ENCODE assay signal across 11 mouse cellular contexts in the genomic region with DNA sequence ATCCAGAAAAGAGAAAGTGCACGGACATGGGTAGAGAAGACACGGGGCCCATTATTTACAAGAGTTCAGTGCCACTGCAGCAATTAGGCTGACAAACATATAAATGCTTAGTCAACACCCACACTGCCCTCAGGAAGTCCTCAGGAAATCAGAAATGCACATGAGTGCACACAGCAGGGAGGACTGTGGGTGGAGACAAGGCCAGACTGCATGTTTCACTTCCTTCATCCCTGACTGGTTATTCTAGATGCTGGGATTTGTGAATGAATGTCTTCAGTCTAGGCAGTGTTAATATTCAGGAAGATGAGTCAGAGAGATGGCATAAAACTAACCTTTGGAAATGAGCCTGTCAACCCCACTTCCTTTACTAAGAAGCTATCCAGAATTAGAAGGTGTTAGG.
DNase-seq lines count a peak whose midpoint lies in the region; ATAC-seq lines count a peak whose summit lies in the region.
"Had no signal": no experiment of that assay in that cellular context is flagged by ENCODE, and none has a peak within 500 bp of the region (broad histone marks: within the 10 kb centered on the region; RNA-seq: fewer than 3 reads in every experiment).

No protein-coding gene starts in this region.

- no peaks in the 10 kb centered on the region for H3K4me1 ChIP-seq in heart, embryonic 11.5 days (ENCODE audit: control insufficient read depth, insufficient read depth, low read length)

- peak; percentile 42 to 59 for DNase-seq in heart, adult 9 months (ENCODE audit: low spot score in 2 of 2)
- DNase-seq in CD4-positive helper T cell, adult 2 months (ENCODE audit: low read depth, low spot score) = peak; percentile 17
- peak; percentile 30 for DNase-seq in gonadal fat pad, adult 2 months (ENCODE audit: low read depth)
- DNase-seq in lung, postnatal 36 days = peak; percentile 3
- no peak for DNase-seq in adrenal gland, postnatal 36 days
- DNase-seq in right cerebral cortex, postnatal 25 days = no peak
- no peak for DNase-seq in gastrocnemius, postnatal 14 days

- H3K27ac ChIP-seq in heart, embryonic 11.5 days (ENCODE audit: low read depth, low read length) = no peak overlapping the region
- H3K27ac ChIP-seq: forebrain, embryonic 13.5 days; hindbrain, embryonic 13.5 days had no signal

- intact Hi-C loops in gastrocnemius, postnatal 14 days (cut with DNase I; ENCODE audit: low total_unique reads) = no loop called here

- H3K9me3 ChIP-seq in heart, embryonic 11.5 days (replicated peaks; ENCODE audit: control insufficient read depth, low read length) = no peaks in the 10 kb centered on the region
- H3K9me3 ChIP-seq: forebrain, embryonic 13.5 days; hindbrain, embryonic 13.5 days; neural tube, embryonic 13.5 days had no signal

- 83% methylated on average over 2 of the region's 2 CpGs for WGBS in heart, embryonic 11.5 days (ENCODE audit: insufficient replicate concordance)

- no peak overlapping the region for H3K4me3 ChIP-seq in heart, embryonic 11.5 days (ENCODE audit: low read depth, low read length)
- H3K4me3 ChIP-seq: forebrain, embryonic 13.5 days; hindbrain, embryonic 13.5 days; neural tube, embryonic 13.5 days had no signal

- H3K27me3 ChIP-seq in heart, embryonic 11.5 days (ENCODE audit: control insufficient read depth, insufficient read depth, low read length) = no peaks in the 10 kb centered on the region
- H3K27me3 ChIP-seq: forebrain, embryonic 13.5 days; hindbrain, embryonic 13.5 days; neural tube, embryonic 13.5 days had no signal

- H3K4me2 ChIP-seq in heart, embryonic 11.5 days = no peak overlapping the region
- H3K4me2 ChIP-seq: forebrain, embryonic 13.5 days; hindbrain, embryonic 13.5 days; neural tube, embryonic 13.5 days had no signal

- no peaks in the 10 kb centered on the region for H3K36me3 ChIP-seq in heart, embryonic 11.5 days (ENCODE audit: control insufficient read depth, insufficient read depth, low read length)

- no peak overlapping the region for H3K9ac ChIP-seq in heart, embryonic 11.5 days (ENCODE audit: low read depth, low read length)
- H3K9ac ChIP-seq: forebrain, embryonic 13.5 days; hindbrain, embryonic 13.5 days; neural tube, embryonic 13.5 days had no signal

- ATAC-seq in heart, embryonic 11.5 days (replicated peaks; ENCODE audit: insufficient number of reproducible peaks, low FRiP score, low TSS enrichment) = no peak
- ATAC-seq: forebrain, embryonic 13.5 days had no signal

Comparison
In these comparisons a context has a peak if more than half of its experiments do, and no peak if none do; other contexts are left out.
1. DNase-seq: peak in heart, adult 9 months (2 of 2), CD4-positive helper T cell, adult 2 months (single experiment), gonadal fat pad, adult 2 months (single experiment) and lung, postnatal 36 days (single experiment); none in adrenal gland, postnatal 36 days (0 of 2), right cerebral cortex, postnatal 25 days (single experiment) and gastrocnemius, postnatal 14 days (single experiment).